Mouse (Mus musculus) spleen, postnatal 14 days (tissue): ENCODE measurements around the gene Ago1.

ENCODE experiments used
- DNase-seq, 2 experiments: peaks; one replicate each; pipeline ENCODE4 v3.0.0; 2021 to 2022; ENCODE audit warnings: low spot score in 2 of 2

The Ago1 gene

GRCm38 (mm10) chr4:126468285-126468901, at the start of gene Ago1:
Gene Ago1, minus strand, starts transcription at chr4:126468583.
- DNase-seq, result peak; percentile 87 to 93

- no peak for DNase-seq
These were observed 44.1 kb upstream of the Ago1 start for GRCm38 (mm10) chr4:126512308-126513066.

GRCm38 (mm10) chr4:126511013-126511412, 42.6 kb upstream of the Ago1 start:
- DNase-seq, result no peak

GRCm38 (mm10) chr4:126509072-126509471, 40.7 kb upstream of the Ago1 start:
- no peak for DNase-seq

- DNase-seq, result no peak
These were observed 39.9 kb upstream of the Ago1 start for GRCm38 (mm10) chr4:126508110-126508899.

GRCm38 (mm10) chr4:126502977-126503309, 34.6 kb upstream of the Ago1 start:
- DNase-seq, result no peak

GRCm38 (mm10) chr4:126502141-126502976, 34.0 kb upstream of the Ago1 start:
- no peak for DNase-seq

GRCm38 (mm10) chr4:126498601-126499000, 30.2 kb upstream of the Ago1 start:
- DNase-seq, result no peak

- no peak for DNase-seq
These were observed 28.6 kb upstream of the Ago1 start for GRCm38 (mm10) chr4:126496963-126497362.

- DNase-seq, result no peak
These were observed 27.8 kb upstream of the Ago1 start for GRCm38 (mm10) chr4:126495942-126496790.

GRCm38 (mm10) chr4:126495453-126495852, 27.1 kb upstream of the Ago1 start:
- DNase-seq, result no peak

GRCm38 (mm10) chr4:126493416-126493815, 25.0 kb upstream of the Ago1 start:
- no peak for DNase-seq

GRCm38 (mm10) chr4:126491977-126492376, 23.6 kb upstream of the Ago1 start:
- DNase-seq, result no peak

GRCm38 (mm10) chr4:126490726-126491125, 22.3 kb upstream of the Ago1 start:
- no peak for DNase-seq

- no peak for DNase-seq
These were observed 21.4 kb upstream of the Ago1 start for GRCm38 (mm10) chr4:126489811-126490210.

GRCm38 (mm10) chr4:126486217-126486616, 17.8 kb upstream of the Ago1 start:
- no peak for DNase-seq

- no peak for DNase-seq
These were observed 16.7 kb upstream of the Ago1 start for GRCm38 (mm10) chr4:126485065-126485464.

- no peak for DNase-seq
These were observed 15.5 kb upstream of the Ago1 start for GRCm38 (mm10) chr4:126483874-126484273.

- DNase-seq, result no peak
These were observed 14.6 kb upstream of the Ago1 start for GRCm38 (mm10) chr4:126482951-126483350.

- DNase-seq, result no peak
These were observed 13.1 kb upstream of the Ago1 start for GRCm38 (mm10) chr4:126481461-126481860.

- DNase-seq, result no peak
These were observed 11.9 kb upstream of the Ago1 start for GRCm38 (mm10) chr4:126480288-126480687.
